Mouse (Mus musculus): Measurements from ENCODE around the gene H2-Q7. TPM values are rescaled to one million over a fixed set of nuclear protein-coding genes. Genes with fewer than 3 reads are reported as not detected.

H2-Q7 gene
- polyA plus RNA-seq, 1 experiment from 2014 or later: 3.1 TPM

Other genes with a start within 250 kb of the H2-Q7 start
- gene Ltb, start 244.7 kb upstream of the H2-Q7 start, polyA plus RNA-seq (2015; fragmentation: Nextera tagmentation; extraction: Ambion mirVana): 0.24 TPM in 1 of 2 replicates, not detected in the other
- gene Tnf, start 237.1 kb upstream of the H2-Q7 start, polyA plus RNA-seq (2015; fragmentation: Nextera tagmentation; extraction: Ambion mirVana): not detected in 2 replicates
- 0.24 and 0.35 TPM in 2 replicates for gene Lta, start 233.8 kb upstream of the H2-Q7 start, polyA plus RNA-seq (2015; fragmentation: Nextera tagmentation; extraction: Ambion mirVana)
- gene Gm16181, start 218.3 kb upstream of the H2-Q7 start, polyA plus RNA-seq (2015; fragmentation: Nextera tagmentation; extraction: Ambion mirVana): 0.62 TPM in 1 of 2 replicates, not detected in the other
- 46.2 and 64.8 TPM in 2 replicates for gene Atp6v1g2, start 205.5 kb upstream of the H2-Q7 start, polyA plus RNA-seq (2015; fragmentation: Nextera tagmentation; extraction: Ambion mirVana)
- gene Nfkbil1, start 203.4 kb upstream of the H2-Q7 start, polyA plus RNA-seq (2015; fragmentation: Nextera tagmentation; extraction: Ambion mirVana): 9.5 and 10.7 TPM in 2 replicates
- 466 and 471 TPM in 2 replicates for gene Ddx39b, start 197.4 kb upstream of the H2-Q7 start, polyA plus RNA-seq (2015; fragmentation: Nextera tagmentation; extraction: Ambion mirVana)
- 48.1 and 65.7 TPM in 2 replicates for gene H2-D1, start 176.4 kb upstream of the H2-Q7 start, polyA plus RNA-seq (2015; fragmentation: Nextera tagmentation; extraction: Ambion mirVana)
- gene H2-Q1, start 118.8 kb upstream of the H2-Q7 start, polyA plus RNA-seq (2015; fragmentation: Nextera tagmentation; extraction: Ambion mirVana): 0.43 and 0.47 TPM in 2 replicates
- 1.4 and 3.3 TPM in 2 replicates for gene H2-Q2, start 96.9 kb upstream of the H2-Q7 start, polyA plus RNA-seq (2015; fragmentation: Nextera tagmentation; extraction: Ambion mirVana)
- gene H2-Q4, start 59.5 kb upstream of the H2-Q7 start, polyA plus RNA-seq (2015; fragmentation: Nextera tagmentation; extraction: Ambion mirVana): 0.65 TPM in 2 replicates
- 0.36 and 0.60 TPM in 2 replicates for gene H2-Q6, start 14.3 kb upstream of the H2-Q7 start, polyA plus RNA-seq (2015; fragmentation: Nextera tagmentation; extraction: Ambion mirVana)
- 0.14 TPM in 1 of 2 replicates, not detected in the other for gene H2-Q10, start 30.9 kb downstream of the H2-Q7 start, polyA plus RNA-seq (2015; fragmentation: Nextera tagmentation; extraction: Ambion mirVana)
- gene Pou5f1, start 66.9 kb downstream of the H2-Q7 start, polyA plus RNA-seq (2015; fragmentation: Nextera tagmentation; extraction: Ambion mirVana): not detected in 2 replicates
- gene Tcf19, start 77.7 kb downstream of the H2-Q7 start, polyA plus RNA-seq (2015; fragmentation: Nextera tagmentation; extraction: Ambion mirVana): 31.8 and 34.2 TPM in 2 replicates
- gene Cchcr1, start 77.9 kb downstream of the H2-Q7 start, polyA plus RNA-seq (2015; fragmentation: Nextera tagmentation; extraction: Ambion mirVana): 8.8 and 9.0 TPM in 2 replicates
- gene Psors1c2, start 94.0 kb downstream of the H2-Q7 start, polyA plus RNA-seq (2015; fragmentation: Nextera tagmentation; extraction: Ambion mirVana): 1.4 and 1.7 TPM in 2 replicates
- not detected in 2 replicates for gene Cdsn, start 113.0 kb downstream of the H2-Q7 start, polyA plus RNA-seq (2015; fragmentation: Nextera tagmentation; extraction: Ambion mirVana)
- gene 2300002M23Rik, start 128.3 kb downstream of the H2-Q7 start, polyA plus RNA-seq (2015; fragmentation: Nextera tagmentation; extraction: Ambion mirVana): not detected in 2 replicates
- gene Sfta2, start 162.4 kb downstream of the H2-Q7 start, polyA plus RNA-seq (2015; fragmentation: Nextera tagmentation; extraction: Ambion mirVana): not detected in 2 replicates
- not detected in 2 replicates for gene Gm9573, start 187.5 kb downstream of the H2-Q7 start, polyA plus RNA-seq (2015; fragmentation: Nextera tagmentation; extraction: Ambion mirVana)
- 0.08 TPM in 1 of 2 replicates, not detected in the other for gene Mucl3, start 204.5 kb downstream of the H2-Q7 start, polyA plus RNA-seq (2015; fragmentation: Nextera tagmentation; extraction: Ambion mirVana)
- gene Vars2, start 228.4 kb downstream of the H2-Q7 start, polyA plus RNA-seq (2015; fragmentation: Nextera tagmentation; extraction: Ambion mirVana): 19.0 and 19.8 TPM in 2 replicates
- 34.6 and 35.3 TPM in 2 replicates for gene Gtf2h4, start 234.6 kb downstream of the H2-Q7 start, polyA plus RNA-seq (2015; fragmentation: Nextera tagmentation; extraction: Ambion mirVana)

Measured in forebrain, embryonic 16.5 days (tissue).